Mouse (Mus musculus) myocyte (in vitro differentiated cells): ENCODE measurements around the gene Gimap9. TPM values are rescaled to one million over a fixed set of nuclear protein-coding genes. Genes with fewer than 3 reads are reported as not detected.

ENCODE experiments used
- H3K27me3 ChIP-seq: one replicate; pipeline ENCODE4 v1.6.1; 2011; ENCODE audit not compliant: control insufficient read depth, insufficient read depth, insufficient read length
- H3K36me3 ChIP-seq: one replicate; pipeline ENCODE4 v1.6.1; 2011; ENCODE audit not compliant: control insufficient read depth, insufficient read depth
- H3K4me2 ChIP-seq: one replicate; pipeline ENCODE4 v1.6.1; 2011; ENCODE audit warnings: low read depth, control low read depth
- H3K4me3 ChIP-seq: one replicate; pipeline ENCODE4 v1.5.1; 2011; ENCODE audit warnings: mild to moderate bottlenecking, control low read depth, moderate library complexity
- H3K79me2 ChIP-seq: one replicate; pipeline ENCODE4 v1.6.1; 2011; ENCODE audit not compliant: control insufficient read depth, insufficient read depth
- H3ac ChIP-seq: one replicate; pipeline ENCODE4 v1.6.1; 2011; ENCODE audit not compliant: control insufficient read depth, insufficient read length
- CEBPB ChIP-seq: IDR thresholded peaks from 2 replicates; pipeline ENCODE4 v1.6.1; 2011; ENCODE audit warnings: mild to moderate bottlenecking, moderate library complexity; ENCODE audit not compliant: poor library complexity, insufficient read depth, severe bottlenecking
- E2F4 ChIP-seq: IDR thresholded peaks from one replicate; pipeline ENCODE4 v1.6.1; 2011; ENCODE audit warnings: mild to moderate bottlenecking, control low read depth, moderate library complexity; ENCODE audit not compliant: insufficient read depth
- MAX ChIP-seq: IDR thresholded peaks from one replicate; pipeline ENCODE4 v1.6.1; 2011; ENCODE audit warnings: low read depth, mild to moderate bottlenecking, control low read depth
- MYOD1 ChIP-seq, 3 experiments: IDR thresholded peaks; one replicate each; pipeline ENCODE4 v1.6.1; 2011; ENCODE audit warnings: control low read depth in 2 of 3, low read depth in 2 of 3, mild to moderate bottlenecking in 2 of 3, moderate library complexity in 1 of 3; ENCODE audit not compliant: insufficient read length in 2 of 3, control insufficient read depth in 1 of 3
- MYOG ChIP-seq, 3 experiments: IDR thresholded peaks; one replicate each; pipeline ENCODE4 v1.6.1; 2011; ENCODE audit warnings: control low read depth in 2 of 3, low read depth in 2 of 3, mild to moderate bottlenecking in 2 of 3; ENCODE audit not compliant: insufficient read length in 2 of 3, control insufficient read depth in 1 of 3, insufficient read depth in 1 of 3
- POLR2A ChIP-seq: IDR thresholded peaks from one replicate; pipeline ENCODE4 v1.6.1; 2011; ENCODE audit warnings: low read depth, mild to moderate bottlenecking, control low read depth, moderate library complexity; ENCODE audit not compliant: insufficient read length
- POLR2AphosphoS2 ChIP-seq: IDR thresholded peaks from one replicate; pipeline ENCODE4 v1.6.1; 2011; ENCODE audit warnings: low read depth, control low read depth; ENCODE audit not compliant: insufficient read length
- REST ChIP-seq: IDR thresholded peaks from one replicate; pipeline ENCODE4 v1.6.1; 2011; ENCODE audit warnings: mild to moderate bottlenecking, control low read depth, moderate library complexity; ENCODE audit not compliant: insufficient read depth, insufficient read length
- SRF ChIP-seq: IDR thresholded peaks from one replicate; pipeline ENCODE4 v1.6.1; 2011; ENCODE audit warnings: low read depth; ENCODE audit not compliant: control insufficient read depth, insufficient read length
- TCF12 ChIP-seq: IDR thresholded peaks from one replicate; pipeline ENCODE4 v1.6.1; 2011; ENCODE audit warnings: mild to moderate bottlenecking, control low read depth; ENCODE audit not compliant: poor library complexity, insufficient read depth, severe bottlenecking
- TCF3 ChIP-seq: IDR thresholded peaks from one replicate; pipeline ENCODE4 v1.6.1; 2011; ENCODE audit warnings: low read depth, control low read depth; ENCODE audit not compliant: insufficient read length
- USF1 ChIP-seq: IDR thresholded peaks from one replicate; pipeline ENCODE4 v1.6.1; 2011; ENCODE audit warnings: low read depth, mild to moderate bottlenecking, control low read depth, moderate library complexity
- polyA plus RNA-seq: library from polyadenylated mRNA; unstranded; fragments of >200 nt; fragmentation: generic; extraction: Trizol; gene quantifications from one replicate; pipeline ENCODE4 v1.2.1, GENCODE M21; 2012; ENCODE audit warnings: missing spikeins

Gimap9 gene
- polyA plus RNA-seq, 1 experiment = 0.42 TPM

GRCm38 (mm10) chr6:48628377-48628776, 47.6 kb upstream of the Gimap9 start:
- no peak overlapping the region for H3K4me3 ChIP-seq
- no peaks in the 10 kb centered on the region for H3K79me2 ChIP-seq
- peaks cover 17% of the 10 kb centered on the region for H3K27me3 ChIP-seq
- no peak overlapping the region for H3K4me2 ChIP-seq
- no peak overlapping the region for H3ac ChIP-seq
- TF ChIP-seq POLR2AphosphoS2 (no peak), TCF12 (no peak), POLR2A (no peak), REST (no peak), MAX (no peak), TCF3 (no peak), MYOG (IDR thresholded peaks at IDR 0.05; ENCODE audit: control insufficient read depth in 1 of 3, insufficient read depth in 1 of 3, insufficient read length in 2 of 3, low read depth in 2 of 3) (no peak), USF1 (no peak), MYOD1 (IDR thresholded peaks at IDR 0.05; ENCODE audit: control insufficient read depth in 1 of 3, insufficient read length in 2 of 3, low read depth in 2 of 3) (no peak), CEBPB (no peak), SRF (no peak)
- no peaks in the 10 kb centered on the region for H3K36me3 ChIP-seq

- H3K4me3 ChIP-seq = no peak overlapping the region
- peaks cover 17% of the 10 kb centered on the region for H3K27me3 ChIP-seq
- no peaks in the 10 kb centered on the region for H3K79me2 ChIP-seq
- no peak overlapping the region for H3K4me2 ChIP-seq
- H3ac ChIP-seq = no peak overlapping the region
- no peak for TF ChIP-seq E2F4
- TF ChIP-seq MYOD1 (IDR thresholded peaks at IDR 0.05; ENCODE audit: control insufficient read depth in 1 of 3, insufficient read length in 2 of 3, low read depth in 2 of 3) = no peak
- no peak for TF ChIP-seq SRF
- no peak for TF ChIP-seq MAX
- no peak for TF ChIP-seq TCF12
- TF ChIP-seq MYOG (IDR thresholded peaks at IDR 0.05; ENCODE audit: control insufficient read depth in 1 of 3, insufficient read depth in 1 of 3, insufficient read length in 2 of 3, low read depth in 2 of 3) = no peak
- TF ChIP-seq REST = no peak
- no peak for TF ChIP-seq USF1
- TF ChIP-seq TCF3 = no peak
- no peak for TF ChIP-seq POLR2A
- TF ChIP-seq POLR2AphosphoS2 = no peak
- no peak for TF ChIP-seq CEBPB
- no peaks in the 10 kb centered on the region for H3K36me3 ChIP-seq
These were observed 46.9 kb upstream of the Gimap9 start for GRCm38 (mm10) chr6:48628808-48629660.

GRCm38 (mm10) chr6:48629661-48630034, 46.3 kb upstream of the Gimap9 start:
- Histone ChIP-seq H3K36me3 (no peaks in the 10 kb centered on the region), H3K27me3 (peaks cover 17% of the 10 kb centered on the region), H3K4me3 (no peak overlapping the region), H3K4me2 (no peak overlapping the region), H3K79me2 (no peaks in the 10 kb centered on the region), H3ac (no peak overlapping the region)
- TF ChIP-seq E2F4 (no peak), MYOD1 (IDR thresholded peaks at IDR 0.05; ENCODE audit: control insufficient read depth in 1 of 3, insufficient read length in 2 of 3, low read depth in 2 of 3) (no peak)

- Histone ChIP-seq H3K79me2 (no peaks in the 10 kb centered on the region), H3K4me2 (no peak overlapping the region), H3K4me3 (no peak overlapping the region), H3K27me3 (peaks cover 17% of the 10 kb centered on the region), H3ac (no peak overlapping the region), H3K36me3 (no peaks in the 10 kb centered on the region)
- TF ChIP-seq REST (no peak), E2F4 (no peak)
These were observed 45.1 kb upstream of the Gimap9 start for GRCm38 (mm10) chr6:48630831-48631230.

- H3K79me2 ChIP-seq = no peaks in the 10 kb centered on the region
- no peak overlapping the region for H3ac ChIP-seq
- H3K36me3 ChIP-seq = no peaks in the 10 kb centered on the region
- no peak for TF ChIP-seq REST
- TF ChIP-seq TCF3 = no peak
- TF ChIP-seq CEBPB = no peak
- no peak for TF ChIP-seq MAX
- TF ChIP-seq USF1 = no peak
- TF ChIP-seq POLR2A = no peak
- no peak for TF ChIP-seq MYOG (IDR thresholded peaks at IDR 0.05; ENCODE audit: control insufficient read depth in 1 of 3, insufficient read depth in 1 of 3, insufficient read length in 2 of 3, low read depth in 2 of 3)
- TF ChIP-seq MYOD1 (IDR thresholded peaks at IDR 0.05; ENCODE audit: control insufficient read depth in 1 of 3, insufficient read length in 2 of 3, low read depth in 2 of 3) = no peak
- H3K4me3 ChIP-seq = no peak overlapping the region
- H3K4me2 ChIP-seq = no peak overlapping the region
- H3K27me3 ChIP-seq = peaks cover 4% of the 10 kb centered on the region
These were observed 40.8 kb upstream of the Gimap9 start for GRCm38 (mm10) chr6:48635105-48635504.
